Mouse (Mus musculus) ES-E14 (cell line): ENCODE data around the gene Ccdc116. TPM values are rescaled to one million over a fixed set of nuclear protein-coding genes. Genes with fewer than 3 reads are reported as not detected.

ENCODE experiments used
- DNase-seq: peaks from one replicate; pipeline ENCODE4 v3.0.0-alpha.2; 2013; ENCODE audit warnings: low read depth, low spot score
- H3K27ac ChIP-seq: 2 replicates; pipeline ENCODE4 v1.5.1; 2012; ENCODE audit warnings: low read depth, mild to moderate bottlenecking, low read length, moderate library complexity, mixed read lengths; ENCODE audit not compliant: poor library complexity, insufficient read depth, severe bottlenecking
- H3K36me3 ChIP-seq: 2 replicates; pipeline ENCODE4 v1.6.1; 2012; ENCODE audit warnings: mild to moderate bottlenecking, low read length, moderate library complexity, mixed read lengths; ENCODE audit not compliant: control insufficient read depth, poor library complexity, insufficient read depth, severe bottlenecking
- H3K4me1 ChIP-seq, 2 experiments: fragments of 150-350 bp in 1 of 2; sonication (generic) in 1 of 2; 2 replicates each; pipeline ENCODE4 v1.6.1; 2012; ENCODE audit warnings: low read length in 2 of 2, mild to moderate bottlenecking in 1 of 2, mixed read lengths in 1 of 2; ENCODE audit not compliant: control insufficient read depth in 2 of 2, insufficient read depth in 2 of 2, poor library complexity in 1 of 2
- H3K4me3 ChIP-seq, 2 experiments: fragments of 150-350 bp in 1 of 2; sonication (generic) in 1 of 2; 2 replicates each; pipeline ENCODE4 v1.5.1; 2012; ENCODE audit warnings: low read length in 2 of 2, low read depth in 1 of 2, mild to moderate bottlenecking in 1 of 2, mixed read lengths in 1 of 2; ENCODE audit not compliant: insufficient read depth in 1 of 2, poor library complexity in 1 of 2, severe bottlenecking in 1 of 2
- H3K9ac ChIP-seq: 2 replicates; pipeline ENCODE4 v1.6.1; 2012; ENCODE audit warnings: low read depth, mild to moderate bottlenecking, low read length, mixed read lengths; ENCODE audit not compliant: poor library complexity, insufficient read depth, severe bottlenecking
- H3K9me3 ChIP-seq: fragments of 150-350 bp; sonication (generic); 2 replicates; pipeline ENCODE4 v1.6.1; 2012; ENCODE audit warnings: low read depth, mild to moderate bottlenecking, low read length; ENCODE audit not compliant: control insufficient read depth, insufficient read depth
- CHD2 ChIP-seq: IDR thresholded peaks from 2 replicates; pipeline ENCODE4 v1.6.1; 2014; ENCODE audit warnings: mild to moderate bottlenecking, low read depth, low read length, inconsistent platforms
- HCFC1 ChIP-seq: IDR thresholded peaks from 2 replicates; pipeline ENCODE4 v1.6.1; 2012; ENCODE audit warnings: low read length, inconsistent platforms, borderline replicate concordance; ENCODE audit not compliant: insufficient read depth
- MAFK ChIP-seq: IDR thresholded peaks from 2 replicates; pipeline ENCODE4 v1.6.1; 2014; ENCODE audit warnings: mild to moderate bottlenecking, low read depth, low read length, inconsistent platforms; ENCODE audit not compliant: insufficient read depth
- ZC3H11A ChIP-seq: IDR thresholded peaks from 2 replicates; pipeline ENCODE4 v1.6.1; 2012; ENCODE audit warnings: low read depth, mild to moderate bottlenecking, inconsistent platforms, low read length, borderline replicate concordance
- ZNF384 ChIP-seq: IDR thresholded peaks from 2 replicates; pipeline ENCODE4 v1.6.1; 2012; ENCODE audit warnings: low read depth, low read length, inconsistent platforms
- in situ Hi-C, 2 experiments: fragments of 600-800 bp; cut with MboI; formaldehyde crosslinking; loops; one replicate each; pipeline ENCODE4 v1.15.1; 2025; ENCODE audit warnings: low sequenced_read_pairs in 2 of 2, inconsistent platforms in 1 of 2; ENCODE audit not compliant: unreplicated experiment in 2 of 2
- total RNA-seq: library from RNA; depleted of rRNA; stranded (reverse); fragments of 300-350 nt; gene quantifications from 2 replicates; pipeline ENCODE4 v1.2.3, GENCODE M21; 2012; rRNA removed

Ccdc116 gene
- 4.0 and 4.4 TPM in 2 replicates for total RNA-seq

GRCm38 (mm10) chr16:17146772-17147235, at the start of gene Ccdc116:
Gene Ccdc116 (minus strand): TSS chr16:17147229.
- in situ Hi-C loops: no loop called here
- Histone ChIP-seq H3K27ac (no peak within 1 kb of the TSS), H3K4me3 (peak within 1 kb of the TSS; percentile 76 to 88), H3K36me3 (no peaks in the 10 kb centered on the region), H3K4me1 (peaks cover 0 to 2% of the 10 kb centered on the region in 2 experiments; a peak in 1 of 4 replicates), H3K9me3 (no peaks in the 10 kb centered on the region), H3K9ac (peak within 1 kb of the TSS; percentile 88)
- TF ChIP-seq ZNF384 (peak; percentile 40; the same call in 1 of the 2 replicates), CHD2 (no peak)
- peak; percentile 89 for DNase-seq

- no peak for DNase-seq
- Histone ChIP-seq H3K4me1 (peaks cover 3 to 7% of the 10 kb centered on the region in 2 experiments; a peak in 2 of 4 replicates), H3K27ac (no peak overlapping the region), H3K9me3 (no peaks in the 10 kb centered on the region), H3K9ac (no peak overlapping the region; the same call in 1 of the 2 replicates), H3K4me3 (no peak overlapping the region), H3K36me3 (peaks cover 8% of the 10 kb centered on the region; the same call in 1 of the 2 replicates)
- TF ChIP-seq HCFC1 (no peak), MAFK (peak; percentile 70)
- in situ Hi-C loops: no loop called here
These were observed 46.8 kb upstream of the Ccdc116 start for GRCm38 (mm10) chr16:17193823-17194222.

GRCm38 (mm10) chr16:17185475-17185874, 38.4 kb upstream of the Ccdc116 start:
- Histone ChIP-seq H3K9ac (no peak overlapping the region), H3K4me3 (no peak overlapping the region), H3K27ac (no peak overlapping the region), H3K36me3 (peaks cover 14% of the 10 kb centered on the region), H3K9me3 (no peaks in the 10 kb centered on the region), H3K4me1 (peaks cover 0 to 6% of the 10 kb centered on the region in 2 experiments; a peak in 1 of 4 replicates)
- DNase-seq: no peak
- in situ Hi-C loops: no loop called here
- TF ChIP-seq ZNF384 (no peak), ZC3H11A (no peak), HCFC1 (no peak), MAFK (no peak), CHD2 (no peak)

- no peak for DNase-seq
- no peaks in the 10 kb centered on the region for H3K9me3 ChIP-seq
- H3K9ac ChIP-seq: no peak overlapping the region
- no peak overlapping the region for H3K4me3 ChIP-seq
- peaks cover 0 to 6% of the 10 kb centered on the region in 2 experiments; a peak in 1 of 4 replicates for H3K4me1 ChIP-seq
- H3K27ac ChIP-seq: no peak overlapping the region
- no peak for TF ChIP-seq ZNF384
- TF ChIP-seq CHD2: no peak
- no peak for TF ChIP-seq ZC3H11A
- TF ChIP-seq MAFK: no peak
- TF ChIP-seq HCFC1: no peak
- in situ Hi-C loops: no loop called here
- peaks cover 12% of the 10 kb centered on the region for H3K36me3 ChIP-seq
These were observed 36.0 kb upstream of the Ccdc116 start for GRCm38 (mm10) chr16:17183003-17183402.

GRCm38 (mm10) chr16:17182136-17182535, 35.1 kb upstream of the Ccdc116 start:
- in situ Hi-C loops: no loop called here
- H3K9ac ChIP-seq: no peak overlapping the region
- no peaks in the 10 kb centered on the region for H3K9me3 ChIP-seq
- DNase-seq: no peak
- peaks cover 0 to 6% of the 10 kb centered on the region in 2 experiments; a peak in 1 of 4 replicates for H3K4me1 ChIP-seq
- no peak overlapping the region for H3K4me3 ChIP-seq
- H3K36me3 ChIP-seq: peaks cover 12% of the 10 kb centered on the region
- TF ChIP-seq HCFC1 (no peak), ZC3H11A (no peak), ZNF384 (no peak), MAFK (no peak), CHD2 (no peak)
- H3K27ac ChIP-seq: no peak overlapping the region
